Mouse (Mus musculus): ENCODE results near the gene Btbd35f14. TPM values are rescaled to one million over a fixed set of nuclear protein-coding genes. Genes with fewer than 3 reads are reported as not detected.
"Not testable (repeated sequence)": the region's sequence is repeated elsewhere in the genome, so short reads cannot be mapped to it uniquely, and the experiment has no call there.

Gene Btbd35f14
- not detected in 2 replicates for polyA plus RNA-seq (2015; fragmentation: Nextera tagmentation; extraction: Ambion mirVana)

- not testable (repeated sequence) for H3K4me3 ChIP-seq (replicated peaks; ENCODE audit: low read length); ATAC-seq; H3K27ac ChIP-seq (ENCODE audit: low read length); H3K9me3 ChIP-seq (ENCODE audit: control insufficient read depth, low read length); H3K9ac ChIP-seq (replicated peaks; ENCODE audit: low read depth, low read length); H3K4me2 ChIP-seq (ENCODE audit: low read length); H3K27me3 ChIP-seq (replicated peaks; ENCODE audit: control insufficient read depth, insufficient read depth, low read length); H3K36me3 ChIP-seq (ENCODE audit: control insufficient read depth, insufficient read depth); H3K4me1 ChIP-seq (replicated peaks; ENCODE audit: control insufficient read depth, insufficient read depth, low read length)
- no CpG with 5 or more reads among the region's 3 CpGs for WGBS
These were observed at the start of gene Btbd35f14 for GRCm38 (mm10) chrX:33702249-33702648. Gene Btbd35f14 (minus strand): TSS chrX:33702349.

GRCm38 (mm10) chrX:33656872-33657271 is 45.3 kb downstream of the Btbd35f14 start, which contains the start of gene Btbd35f13:
Gene Btbd35f13 (plus strand): TSS chrX:33657172.
- ATAC-seq; H3K9ac ChIP-seq (replicated peaks; ENCODE audit: low read depth, low read length); H3K27me3 ChIP-seq (replicated peaks; ENCODE audit: control insufficient read depth, insufficient read depth, low read length); H3K4me3 ChIP-seq (replicated peaks; ENCODE audit: low read length); H3K36me3 ChIP-seq (ENCODE audit: control insufficient read depth, insufficient read depth); H3K4me2 ChIP-seq (ENCODE audit: low read length); H3K27ac ChIP-seq (ENCODE audit: low read length); H3K4me1 ChIP-seq (replicated peaks; ENCODE audit: control insufficient read depth, insufficient read depth, low read length); H3K9me3 ChIP-seq (ENCODE audit: control insufficient read depth, low read length): not testable (repeated sequence)
- WGBS = 87% methylated on average over 2 of the region's 3 CpGs

Other genes with a start within 250 kb of the Btbd35f14 start
- not detected in 2 replicates for gene Btbd35f15, start 125.0 kb downstream of the Btbd35f14 start, polyA plus RNA-seq (2015; fragmentation: Nextera tagmentation; extraction: Ambion mirVana)
- not detected in 2 replicates for gene Btbd35f13, start 45.2 kb downstream of the Btbd35f14 start, polyA plus RNA-seq (2015; fragmentation: Nextera tagmentation; extraction: Ambion mirVana)